Mouse (Mus musculus) MEL (cell line): ENCODE results near the gene Usp15.

Experiments used
- CTCF ChIP-seq, 3 experiments: IDR thresholded peaks in 2 of 3; conservative IDR thresholded peaks in 1 of 3; 2 replicates each; pipeline ENCODE4 v1.5.1; 2011 to 2012; ENCODE audit warnings: low read length in 3 of 3, low read depth in 2 of 3, mild to moderate bottlenecking in 2 of 3, improper control_type of control experiment in 1 of 3, inconsistent platforms in 1 of 3, mixed read lengths in 1 of 3, moderate library complexity in 1 of 3; ENCODE audit not compliant: control insufficient read depth in 1 of 3, insufficient read depth in 1 of 3, poor library complexity in 1 of 3, severe bottlenecking in 1 of 3
- E2F4 ChIP-seq: IDR thresholded peaks from 2 replicates; pipeline ENCODE4 v1.6.1; 2011; ENCODE audit warnings: low read depth, low read length, improper control_type of control experiment, borderline replicate concordance
- ELF1 ChIP-seq: IDR thresholded peaks from 2 replicates; pipeline ENCODE4 v1.6.1; 2014; ENCODE audit warnings: low read depth, mild to moderate bottlenecking, inconsistent platforms, low read length, improper control_type of control experiment, moderate library complexity
- EP300 ChIP-seq, 2 experiments: IDR thresholded peaks; 2 replicates each; pipeline ENCODE4 v1.6.1; 2011; ENCODE audit warnings: improper control_type of control experiment in 2 of 2, low read length in 2 of 2, low read depth in 1 of 2, mild to moderate bottlenecking in 1 of 2
- GATA1 ChIP-seq: IDR thresholded peaks from 2 replicates; pipeline ENCODE4 v1.6.1; 2011; ENCODE audit warnings: low read depth, low read length, improper control_type of control experiment
- KAT2A ChIP-seq: conservative IDR thresholded peaks from 2 replicates; pipeline ENCODE4 v1.6.1; 2012; ENCODE audit warnings: low read depth, low read length, improper control_type of control experiment, inconsistent platforms
- MAFK ChIP-seq: IDR thresholded peaks from 2 replicates; pipeline ENCODE4 v1.6.1; 2011; ENCODE audit warnings: low read depth, mild to moderate bottlenecking, low read length, improper control_type of control experiment, borderline replicate concordance
- ZC3H11A ChIP-seq: IDR thresholded peaks from 2 replicates; pipeline ENCODE4 v1.6.1; 2012; ENCODE audit warnings: low read depth, mild to moderate bottlenecking, inconsistent platforms, low read length, improper control_type of control experiment
- ZNF384 ChIP-seq: IDR thresholded peaks from 2 replicates; pipeline ENCODE4 v1.6.1; 2012; ENCODE audit warnings: low read depth, mild to moderate bottlenecking, inconsistent platforms, low read length, improper control_type of control experiment

DNA sequence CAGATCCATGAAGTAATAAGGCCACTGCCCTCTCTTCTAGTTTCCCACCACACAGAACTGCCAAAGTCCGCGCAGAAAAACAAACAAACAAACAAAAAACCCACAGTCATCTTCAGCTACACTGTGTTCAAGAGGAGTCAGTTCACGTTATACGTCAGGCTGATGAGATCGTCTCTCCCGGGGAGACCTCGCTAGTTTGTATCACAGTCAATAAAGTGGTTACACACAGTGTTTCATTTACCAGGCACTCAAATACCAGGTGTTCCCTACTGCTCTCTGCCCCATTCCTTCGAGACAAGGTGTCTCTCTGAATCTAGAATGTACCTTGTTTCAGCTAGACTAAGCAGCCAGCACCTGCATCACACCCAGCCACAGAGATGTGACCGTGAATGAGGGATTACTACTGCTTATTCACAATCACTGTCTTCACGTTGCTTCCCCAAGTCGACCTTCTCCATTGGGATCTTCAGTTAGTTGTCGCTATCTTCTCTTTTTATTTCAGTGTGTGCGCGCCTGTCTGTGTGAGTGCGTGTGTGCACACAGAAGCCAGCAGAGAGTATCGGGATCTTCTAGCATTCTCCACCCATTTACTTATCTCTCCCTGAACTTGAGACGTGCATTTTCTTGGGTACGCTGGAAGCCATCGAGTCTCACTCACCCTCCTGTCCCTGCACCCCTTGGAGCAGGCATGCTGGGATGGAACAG, 3.0 kb upstream of the Usp15 start:
- TF ChIP-seq KAT2A = no peak
- no peak for TF ChIP-seq E2F4
- TF ChIP-seq ELF1 = no peak
- no peak for TF ChIP-seq CTCF (IDR thresholded peaks at IDR 0.05 in 2 of 3, conservative IDR thresholded peaks at IDR 0.05 in 1 of 3; ENCODE audit: control insufficient read depth in 1 of 3, insufficient read depth in 1 of 3, low read depth in 2 of 3, low read length in 3 of 3, poor library complexity in 1 of 3, severe bottlenecking in 1 of 3)
- peak in 1 of 2 experiments; percentile 17; a peak in 1 of 4 replicates for TF ChIP-seq EP300 (IDR thresholded peaks at IDR 0.05; ENCODE audit: low read depth in 1 of 2, low read length in 2 of 2)
- TF ChIP-seq GATA1 = no peak
- no peak for TF ChIP-seq ZC3H11A
- TF ChIP-seq MAFK = no peak
- no peak for TF ChIP-seq ZNF384
